Mouse (Mus musculus): ENCODE data around the gene Bcl7c. TPM values are rescaled to one million over a fixed set of nuclear protein-coding genes. Genes with fewer than 3 reads are reported as not detected.

Bcl7c gene
- total and polyA plus RNA-seq, 3 experiments: 28.0 to 71.3 (median 60.5) TPM

DNA sequence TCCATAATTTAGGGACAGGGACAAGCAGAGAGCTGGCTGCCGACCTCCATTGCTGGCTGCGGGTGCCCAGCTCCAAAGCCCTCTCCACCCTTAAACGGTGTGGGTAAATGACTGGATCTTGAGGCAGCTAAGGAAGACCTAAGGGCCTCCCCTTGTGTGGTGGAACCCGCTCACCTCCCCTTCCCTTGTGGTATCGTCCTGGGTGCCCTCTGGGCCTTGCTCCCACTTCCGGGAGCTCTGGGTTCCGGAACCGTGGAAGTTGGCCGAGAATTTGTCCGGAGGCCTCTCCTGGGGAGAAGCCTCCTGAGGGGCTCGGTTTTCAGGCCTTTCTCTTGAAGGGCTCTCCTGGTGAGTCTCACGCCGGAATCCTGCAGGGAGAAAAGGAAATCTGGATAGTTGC, 42.1 kb downstream of the Bcl7c start:
- Histone ChIP-seq H3K4me2 (ENCODE audit: insufficient read depth, low read depth, poor library complexity, severe bottlenecking) (no peak overlapping the region), H3K36me3 (replicated peaks in 1 of 2; ENCODE audit: control insufficient read depth in 1 of 2, insufficient read depth in 1 of 2, low read length in 1 of 2) (peaks cover 0 to 17% of the 10 kb centered on the region in 2 experiments), H3K4me3 (replicated peaks in 1 of 3; ENCODE audit: low read depth in 2 of 3, low read length in 2 of 3, poor library complexity in 1 of 3) (no peak overlapping the region), H3K79me2 (replicated peaks; ENCODE audit: control insufficient read depth, extremely low read depth, insufficient read depth, poor library complexity, severe bottlenecking) (no peaks in the 10 kb centered on the region), H3K27ac (ENCODE audit: insufficient read depth, low read depth) (no peak overlapping the region), H3K9ac (ENCODE audit: insufficient read depth, low read depth) (no peak overlapping the region), H3K9me3 (replicated peaks; ENCODE audit: low read length) (no peaks in the 10 kb centered on the region), H3K27me3 (replicated peaks) (no peaks in the 10 kb centered on the region), H3K4me1 (ENCODE audit: control insufficient read depth in 1 of 2, insufficient read depth in 2 of 2) (no peaks in the 10 kb centered on the region; a peak in 1 of 4 replicates)
- in situ Hi-C loops (cut with MboI; ENCODE audit: low pct_ligation_motif_present, low pct_unique_long_range_greater_than_20kb, low sequenced_read_pairs): loop anchor here (10.0 kb wide), 1 partner anchor 942 kb away; no protein-coding TSS in a partner anchor
- dilution Hi-C loops (cut with MboI; ENCODE audit: extremely low pct_ligation_motif_present, extremely low pct_unique_long_range_greater_than_20kb, low sequenced_read_pairs): no loop called here
- TF ChIP-seq USF2 (conservative IDR thresholded peaks at IDR 0.05; ENCODE audit: low read depth, low read length) (no peak), MXI1 (IDR thresholded peaks at IDR 0.05; ENCODE audit: low read depth, low read length) (no peak), SMC3 (IDR thresholded peaks at IDR 0.05; ENCODE audit: low read depth, low read length) (no peak), NRF1 (IDR thresholded peaks at IDR 0.05; ENCODE audit: low read depth, low read length) (no peak), TBP (conservative IDR thresholded peaks at IDR 0.05; ENCODE audit: low read depth, low read length) (no peak), RCOR1 (conservative IDR thresholded peaks at IDR 0.05; ENCODE audit: low read depth, low read length) (no peak), UBTF (IDR thresholded peaks at IDR 0.05; ENCODE audit: low read depth, low read length) (no peak), RAD21 (IDR thresholded peaks at IDR 0.05; ENCODE audit: low read depth, low read length) (no peak), E2F4 (IDR thresholded peaks at IDR 0.05; ENCODE audit: insufficient replicate concordance, low read depth, low read length) (no peak), ZKSCAN1 (IDR thresholded peaks at IDR 0.05; ENCODE audit: borderline replicate concordance, low read depth, low read length) (no peak), CHD2 (IDR thresholded peaks at IDR 0.05; ENCODE audit: low read length) (no peak), ELF1 (IDR thresholded peaks at IDR 0.05; ENCODE audit: low read depth, low read length) (no peak), MAZ (IDR thresholded peaks at IDR 0.05; ENCODE audit: low read depth, low read length) (no peak), EP300 (IDR thresholded peaks at IDR 0.05; ENCODE audit: low read length) (no peak), JUN (IDR thresholded peaks at IDR 0.05; ENCODE audit: insufficient read depth, low read depth, low read length) (no peak), HCFC1 (IDR thresholded peaks at IDR 0.05; ENCODE audit: low read depth, low read length) (no peak), MEF2A (IDR thresholded peaks at IDR 0.05; ENCODE audit: borderline replicate concordance, low read depth, low read length) (no peak), IRF4 (IDR thresholded peaks at IDR 0.05; ENCODE audit: low read depth, low read length) (no peak), CHD1 (IDR thresholded peaks at IDR 0.05; ENCODE audit: low read depth, low read length) (no peak), USF1 (IDR thresholded peaks at IDR 0.05; ENCODE audit: low read depth, low read length) (no peak)
- no peak for DNase-seq (ENCODE audit: extremely low read depth)

DNA sequence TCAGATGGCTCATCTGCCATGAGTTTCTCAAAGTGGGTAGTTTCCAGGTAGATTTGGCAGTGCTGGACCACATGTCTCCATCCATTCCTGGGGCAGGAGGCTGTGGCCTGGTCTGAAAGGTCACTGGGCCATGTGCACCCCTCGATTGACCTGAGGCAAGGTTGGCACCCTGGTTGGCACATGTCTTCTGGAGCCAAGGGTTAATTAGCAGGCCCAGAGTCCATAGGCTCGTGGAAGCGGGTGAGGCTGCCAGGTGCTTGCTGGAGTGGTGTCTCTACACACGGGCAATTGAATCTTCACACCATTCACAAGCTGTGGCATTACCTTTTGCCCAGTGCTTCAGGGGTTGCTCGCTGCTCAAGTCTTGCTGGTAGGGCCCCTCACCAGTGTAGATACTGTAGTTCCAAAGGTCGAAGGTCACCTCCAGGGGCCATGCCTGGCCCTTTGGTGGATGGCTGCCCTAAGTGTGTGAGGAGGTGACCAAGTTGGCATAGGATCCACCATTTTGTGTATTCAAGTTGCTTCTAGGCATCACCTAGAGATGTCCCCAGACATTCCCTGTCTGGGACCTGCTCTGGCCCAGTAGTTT, 42.6 kb downstream of the Bcl7c start:
- H3K79me2 ChIP-seq (replicated peaks; ENCODE audit: control insufficient read depth, extremely low read depth, insufficient read depth, poor library complexity, severe bottlenecking): no peaks in the 10 kb centered on the region
- dilution Hi-C loops (cut with MboI; ENCODE audit: extremely low pct_ligation_motif_present, extremely low pct_unique_long_range_greater_than_20kb, low sequenced_read_pairs) (no loop called here), in situ Hi-C loops (cut with MboI; ENCODE audit: low pct_ligation_motif_present, low pct_unique_long_range_greater_than_20kb, low sequenced_read_pairs) (loop anchor here (10.0 kb wide), 1 partner anchor 941 kb away; no protein-coding TSS in a partner anchor)
- H3K4me1 ChIP-seq (ENCODE audit: control insufficient read depth in 1 of 2, insufficient read depth in 2 of 2): no peaks in the 10 kb centered on the region; a peak in 1 of 4 replicates
- H3K36me3 ChIP-seq (replicated peaks in 1 of 2; ENCODE audit: control insufficient read depth in 1 of 2, insufficient read depth in 1 of 2, low read length in 1 of 2): peaks cover 0 to 17% of the 10 kb centered on the region in 2 experiments
- no peak for TF ChIP-seq CHD1 (IDR thresholded peaks at IDR 0.05; ENCODE audit: low read depth, low read length)
- no peak for TF ChIP-seq CHD2 (IDR thresholded peaks at IDR 0.05; ENCODE audit: low read length)
- TF ChIP-seq ZKSCAN1 (IDR thresholded peaks at IDR 0.05; ENCODE audit: borderline replicate concordance, low read depth, low read length): no peak
- TF ChIP-seq ZNF384 (IDR thresholded peaks at IDR 0.05; ENCODE audit: low read depth, low read length): no peak
- no peak for TF ChIP-seq USF1 (IDR thresholded peaks at IDR 0.05; ENCODE audit: low read depth, low read length)
- no peak for TF ChIP-seq MYC (IDR thresholded peaks at IDR 0.05; ENCODE audit: low read depth, low read length)
- no peak for TF ChIP-seq USF2 (conservative IDR thresholded peaks at IDR 0.05; ENCODE audit: low read depth, low read length)
- TF ChIP-seq SMC3 (IDR thresholded peaks at IDR 0.05; ENCODE audit: low read depth, low read length): no peak
- TF ChIP-seq POLR2A (IDR thresholded peaks at IDR 0.05; ENCODE audit: low read depth, low read length): no peak
- TF ChIP-seq POLR2AphosphoS2 (IDR thresholded peaks at IDR 0.05; ENCODE audit: low read depth, low read length): no peak
- TF ChIP-seq MEF2A (IDR thresholded peaks at IDR 0.05; ENCODE audit: borderline replicate concordance, low read depth, low read length): no peak
- no peak for TF ChIP-seq IRF4 (IDR thresholded peaks at IDR 0.05; ENCODE audit: low read depth, low read length)
- TF ChIP-seq KAT2A (IDR thresholded peaks at IDR 0.05; ENCODE audit: insufficient replicate concordance, low read length): no peak
- TF ChIP-seq ZMIZ1 (IDR thresholded peaks at IDR 0.05; ENCODE audit: low read depth, low read length): no peak
- no peak for TF ChIP-seq CTCF (conservative IDR thresholded peaks at IDR 0.05 in 1 of 2, IDR thresholded peaks at IDR 0.05 in 1 of 2; ENCODE audit: low read depth in 2 of 2, low read length in 2 of 2)
- no peak for TF ChIP-seq TCF12 (IDR thresholded peaks at IDR 0.05; ENCODE audit: low read depth, low read length)
- no peak for TF ChIP-seq ELF1 (IDR thresholded peaks at IDR 0.05; ENCODE audit: low read depth, low read length)
- no peak for TF ChIP-seq NRF1 (IDR thresholded peaks at IDR 0.05; ENCODE audit: low read depth, low read length)
- no peak for TF ChIP-seq NELFE (IDR thresholded peaks at IDR 0.05; ENCODE audit: low read depth, low read length)
- H3K27ac ChIP-seq (ENCODE audit: insufficient read depth, low read depth): no peak overlapping the region
- H3K9me3 ChIP-seq (replicated peaks; ENCODE audit: low read length): no peaks in the 10 kb centered on the region
- no peak for DNase-seq (ENCODE audit: extremely low read depth)
- H3K4me2 ChIP-seq (ENCODE audit: insufficient read depth, low read depth, poor library complexity, severe bottlenecking): no peak overlapping the region
- H3K4me3 ChIP-seq (replicated peaks in 1 of 3; ENCODE audit: low read depth in 2 of 3, low read length in 2 of 3, poor library complexity in 1 of 3): no peak overlapping the region
- no peak overlapping the region for H3K9ac ChIP-seq (ENCODE audit: insufficient read depth, low read depth)
- no peaks in the 10 kb centered on the region for H3K27me3 ChIP-seq (replicated peaks)
